Mouse (Mus musculus) midbrain, embryonic 14.5 days (tissue): ENCODE measurements around the gene Tsfm. TPM values are rescaled to one million over a fixed set of nuclear protein-coding genes. Genes with fewer than 3 reads are reported as not detected.

Experiments used
- ATAC-seq: fragments of 200-750 bp; cut with Nextera tagmentation; 2 replicates; pipeline ENCODE4 v1.8.0; 2017; ENCODE audit warnings: moderate number of reproducible peaks, moderate library complexity; ENCODE audit not compliant: low FRiP score, low TSS enrichment
- DNase-seq: peaks from one replicate; pipeline ENCODE4 v3.0.0-alpha.2; 2015
- H3K27ac ChIP-seq: fragments of 300-500 bp; sonication (generic); replicated peaks from 2 replicates; pipeline ENCODE4 v1.5.1; 2014; ENCODE audit warnings: mild to moderate bottlenecking, low read depth, low read length, moderate library complexity
- H3K27me3 ChIP-seq: fragments of 300-500 bp; sonication (generic); 2 replicates; pipeline ENCODE4 v1.6.1; 2014; ENCODE audit warnings: low read length, control low read depth, mixed read lengths; ENCODE audit not compliant: control insufficient read depth, insufficient read depth
- H3K36me3 ChIP-seq: fragments of 300-500 bp; sonication (generic); 2 replicates; pipeline ENCODE4 v1.6.1; 2014; ENCODE audit warnings: low read length, control low read depth; ENCODE audit not compliant: control insufficient read depth, insufficient read depth
- H3K4me1 ChIP-seq: fragments of 300-500 bp; sonication (generic); 2 replicates; pipeline ENCODE4 v1.6.1; 2014; ENCODE audit warnings: mild to moderate bottlenecking, antibody characterized with exemption, low read length, control low read depth; ENCODE audit not compliant: control insufficient read depth, insufficient read depth
- H3K4me2 ChIP-seq: fragments of 300-500 bp; sonication (generic); 2 replicates; pipeline ENCODE4 v1.6.1; 2014; ENCODE audit warnings: mild to moderate bottlenecking, low read length, moderate library complexity
- H3K4me3 ChIP-seq: fragments of 300-500 bp; sonication (generic); replicated peaks from 2 replicates; pipeline ENCODE4 v1.5.1; 2014; ENCODE audit warnings: low read depth, low read length
- H3K9ac ChIP-seq: fragments of 300-500 bp; sonication (generic); replicated peaks from 2 replicates; pipeline ENCODE4 v1.6.1; 2014; ENCODE audit warnings: mild to moderate bottlenecking, low read length, moderate library complexity
- H3K9me3 ChIP-seq: fragments of 300-500 bp; sonication (generic); 2 replicates; pipeline ENCODE4 v1.6.1; 2016; ENCODE audit warnings: low read length, control low read depth, mixed read lengths; ENCODE audit not compliant: control insufficient read depth
- WGBS: fragments of 180-500 bp; shearing (Covaris S2); extraction: QIAGEN DNeasy Blood & Tissue Kit; methylation state at CpG from one replicate; pipeline ENCODE4 v1.1.7; 2014; 5-methylcytosine and 5-hydroxymethylcytosine counted together
- polyA plus RNA-seq: library from polyadenylated mRNA; unstranded; fragments of >200 nt; fragmentation: Nextera tagmentation; extraction: Ambion mirVana; gene quantifications from 2 replicates; pipeline ENCODE4 v1.2.1, GENCODE M21; 2014

The Tsfm gene
- polyA plus RNA-seq, 1 experiment from 2014 or later = 56.0 TPM

GRCm38 (mm10) chr10:127049395-127050118 is 18.9 kb upstream of the Tsfm start:
- Histone ChIP-seq H3K9me3 (no peaks in the 10 kb centered on the region), H3K4me1 (no peaks in the 10 kb centered on the region), H3K4me3 (no peak overlapping the region), H3K27ac (no peak overlapping the region), H3K9ac (no peak overlapping the region), H3K36me3 (peaks cover 18% of the 10 kb centered on the region), H3K27me3 (peaks cover 41% of the 10 kb centered on the region), H3K4me2 (no peak overlapping the region)
- WGBS = 3% methylated on average over 29 of the region's 29 CpGs
- DNase-seq = no peak
- ATAC-seq = no peak

- 4% methylated on average over 35 of the region's 35 CpGs for WGBS
- H3K27ac ChIP-seq = no peak overlapping the region
- no peak overlapping the region for H3K9ac ChIP-seq
- no peaks in the 10 kb centered on the region for H3K9me3 ChIP-seq
- H3K27me3 ChIP-seq = peaks cover 41% of the 10 kb centered on the region
- no peak overlapping the region for H3K4me3 ChIP-seq
- H3K4me1 ChIP-seq = no peaks in the 10 kb centered on the region
- peaks cover 10% of the 10 kb centered on the region for H3K36me3 ChIP-seq
- no peak overlapping the region for H3K4me2 ChIP-seq
- DNase-seq = no peak
- no peak for ATAC-seq
These were observed 18.2 kb upstream of the Tsfm start for GRCm38 (mm10) chr10:127048608-127049394.

GRCm38 (mm10) chr10:127047954-127048353 is 17.3 kb upstream of the Tsfm start, which contains the start of gene Cyp27b1:
Cyp27b1 (plus strand) TSS chr10:127048250.
- no peak within 1 kb of the TSS for H3K4me3 ChIP-seq
- 23% methylated on average over 5 of the region's 5 CpGs for WGBS
- no peak within 1 kb of the TSS for H3K9ac ChIP-seq
- H3K27me3 ChIP-seq = peaks cover 41% of the 10 kb centered on the region
- DNase-seq (no peak), ATAC-seq (no peak)
- H3K9me3 ChIP-seq = no peaks in the 10 kb centered on the region
- no peak within 1 kb of the TSS for H3K27ac ChIP-seq
- H3K4me1 ChIP-seq = no peaks in the 10 kb centered on the region
- peaks cover 5% of the 10 kb centered on the region; the same call in 1 of the 2 replicates for H3K36me3 ChIP-seq
- no peak within 1 kb of the TSS for H3K4me2 ChIP-seq

DNA sequence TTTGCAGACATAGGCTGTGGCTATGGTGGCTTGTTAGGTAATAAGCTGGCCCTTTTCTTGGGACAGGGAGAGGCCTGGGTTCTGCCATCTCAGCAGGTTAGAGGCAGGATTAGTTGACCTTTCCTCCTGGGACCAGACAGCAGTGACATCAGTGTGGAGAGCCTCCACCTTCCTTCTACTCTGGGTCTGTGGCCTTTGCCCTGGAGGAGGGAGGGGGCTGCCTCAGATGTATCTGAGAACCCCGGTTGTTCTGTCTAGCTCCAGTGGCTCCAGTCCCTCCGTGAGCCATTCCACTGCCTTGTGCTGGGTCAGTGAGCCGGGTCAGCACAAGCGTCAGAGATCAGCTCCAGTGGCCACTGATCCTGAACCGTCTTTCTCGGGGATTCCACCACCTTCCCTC is 12.5 kb upstream of the Tsfm start:
- Histone ChIP-seq H3K9ac (no peak overlapping the region), H3K4me1 (peaks cover 3% of the 10 kb centered on the region; the same call in 1 of the 2 replicates), H3K9me3 (no peaks in the 10 kb centered on the region), H3K27ac (no peak overlapping the region), H3K4me3 (no peak overlapping the region), H3K36me3 (no peaks in the 10 kb centered on the region), H3K27me3 (peaks cover 7% of the 10 kb centered on the region), H3K4me2 (no peak overlapping the region)
- ATAC-seq (no peak), DNase-seq (no peak)
- 41% methylated on average over 6 of the region's 6 CpGs for WGBS

DNA sequence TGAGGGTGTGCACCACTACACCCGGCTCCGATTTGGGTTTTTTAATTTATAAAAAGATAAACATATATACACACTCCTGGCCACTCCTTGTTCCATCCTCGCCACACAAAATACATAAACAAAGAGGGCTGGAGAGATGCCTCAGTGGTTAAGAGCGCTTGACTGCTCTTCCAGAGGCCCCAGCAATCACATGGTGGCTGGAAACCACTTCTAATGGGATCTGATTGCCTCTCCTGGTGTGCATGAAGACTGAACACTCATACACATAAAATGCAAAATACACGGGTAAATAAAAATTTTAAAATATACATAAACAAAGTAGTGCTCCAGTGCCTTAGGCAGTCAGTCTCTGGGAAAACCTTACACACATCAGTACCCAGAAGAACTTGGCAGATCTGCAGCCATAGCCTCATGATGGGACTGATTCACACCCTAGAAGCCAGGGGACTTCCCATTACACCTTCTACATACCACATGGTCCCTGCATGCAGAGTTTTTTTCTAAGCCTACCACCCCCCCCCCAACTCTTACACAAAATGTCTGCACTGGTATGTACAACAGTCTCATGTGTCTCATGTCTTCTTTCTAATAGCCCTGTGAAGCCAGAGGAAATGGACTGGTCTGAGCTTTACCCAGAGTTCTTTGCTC is 12.0 kb upstream of the Tsfm start:
- peak overlapping the region; percentile 24; the same call in 1 of the 2 replicates for H3K9ac ChIP-seq
- no peaks in the 10 kb centered on the region for H3K9me3 ChIP-seq
- H3K27me3 ChIP-seq = peaks cover 1% of the 10 kb centered on the region
- H3K36me3 ChIP-seq = no peaks in the 10 kb centered on the region
- peak overlapping the region; percentile 77 for H3K4me2 ChIP-seq
- H3K27ac ChIP-seq = no peak overlapping the region
- DNase-seq (no peak), ATAC-seq (no peak)
- H3K4me3 ChIP-seq = peak overlapping the region; percentile 65
- 18% methylated on average over 5 of the region's 5 CpGs for WGBS
- H3K4me1 ChIP-seq = peaks cover 3% of the 10 kb centered on the region; the same call in 1 of the 2 replicates

DNA sequence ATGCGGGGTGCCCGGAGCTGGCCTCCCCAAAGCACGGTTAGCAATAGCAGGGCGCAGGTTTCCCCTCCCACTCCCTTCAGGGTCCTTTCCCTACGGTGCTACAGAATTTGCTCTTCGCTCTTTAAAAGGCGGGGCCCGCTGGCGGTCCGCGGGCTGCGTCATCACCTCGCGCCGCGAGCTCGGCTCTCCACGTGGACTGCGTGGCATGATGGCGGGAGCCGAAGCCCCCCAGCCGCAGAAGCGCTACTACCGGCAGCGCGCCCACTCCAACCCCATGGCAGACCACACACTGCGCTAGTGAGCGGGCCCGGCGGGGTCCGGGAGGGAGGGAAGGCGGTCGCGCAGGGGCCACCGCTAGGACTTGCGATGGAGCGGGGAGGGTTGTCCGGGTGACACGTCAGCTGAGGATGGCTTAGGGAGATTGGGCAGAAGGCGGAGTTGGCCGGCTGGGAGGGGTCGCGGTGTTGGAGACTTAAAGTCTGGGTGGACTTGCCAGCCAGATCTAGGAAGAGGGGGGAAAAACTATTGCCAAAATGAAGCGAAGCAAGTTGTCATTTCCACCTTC is 11.2 kb upstream of the Tsfm start:
- peak overlapping the region; percentile 64 for H3K9ac ChIP-seq
- no peaks in the 10 kb centered on the region for H3K36me3 ChIP-seq
- H3K4me3 ChIP-seq = peak overlapping the region; percentile 65
- peak; percentile 86 for ATAC-seq
- H3K27ac ChIP-seq = 0 out of 2 replicates have a peak overlapping the region, but pooled peaks have one; percentile 26
- DNase-seq = peak; percentile 97
- H3K27me3 ChIP-seq = no peaks in the 10 kb centered on the region; the same call in 1 of the 2 replicates
- WGBS = under 1% methylated on average over 44 of the region's 44 CpGs
- H3K4me1 ChIP-seq = peaks cover 3% of the 10 kb centered on the region; the same call in 1 of the 2 replicates
- peak overlapping the region; percentile 77 for H3K4me2 ChIP-seq
- no peaks in the 10 kb centered on the region for H3K9me3 ChIP-seq

DNA sequence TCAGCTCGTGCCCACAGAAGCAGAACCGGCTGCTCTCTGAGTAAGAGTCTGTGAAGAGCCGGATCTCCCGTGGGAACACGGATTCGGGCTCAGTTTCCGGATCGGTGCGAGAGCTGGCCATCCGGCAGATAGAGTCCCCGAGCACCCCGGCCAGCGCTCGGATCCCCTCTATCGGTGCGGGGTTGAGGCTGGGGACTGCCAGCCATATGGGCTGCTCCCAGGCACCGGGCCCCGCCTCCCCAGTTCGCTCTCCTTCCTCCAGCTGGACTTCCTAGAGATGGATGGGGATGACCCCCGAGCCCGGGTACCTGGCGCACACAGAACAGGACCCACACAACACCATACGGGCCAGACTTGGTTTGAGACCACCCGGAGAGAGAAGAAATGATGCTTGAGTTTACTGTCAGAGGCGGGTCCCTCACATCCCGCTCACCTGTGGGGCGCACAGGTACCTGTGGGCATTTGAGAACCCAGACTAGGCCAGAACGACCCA is 10.7 kb upstream of the Tsfm start, which contains the start of the genes Mettl1 and Eef1akmt3:
Gene Mettl1, plus strand, starts transcription at position 141 of the 493 bp plus-strand sequence.
Gene Eef1akmt3, minus strand, starts transcription at position 240 of the 493 bp plus-strand sequence.
- H3K27ac ChIP-seq = 0 out of 2 replicates have a peak within 1 kb of the TSS, but pooled peaks have one; percentile 26
- peaks cover 3% of the 10 kb centered on the region; the same call in 1 of the 2 replicates for H3K4me1 ChIP-seq
- no peaks in the 10 kb centered on the region for H3K9me3 ChIP-seq
- H3K4me3 ChIP-seq = peak within 1 kb of the TSS; percentile 65
- peak; percentile 74 for ATAC-seq
- peak within 1 kb of the TSS; percentile 77 for H3K4me2 ChIP-seq
- peak; percentile 60 for DNase-seq
- H3K9ac ChIP-seq = peak within 1 kb of the TSS; percentile 64
- WGBS = under 1% methylated on average over 28 of the region's 28 CpGs
- H3K36me3 ChIP-seq = no peaks in the 10 kb centered on the region
- no peaks in the 10 kb centered on the region; the same call in 1 of the 2 replicates for H3K27me3 ChIP-seq
